Mouse (Mus musculus) spleen, adult 2 months (tissue): ENCODE measurements around the gene Fem1a. TPM values are rescaled to one million over a fixed set of nuclear protein-coding genes. Genes with fewer than 3 reads are reported as not detected.
A peak's percentile ranks its signal among the peaks of the same experiment; 100 is the strongest.

Experiments
- DNase-seq, 2 experiments: peaks; one replicate each; pipeline versions ENCODE4 v3.0.0 to v3.0.0-alpha.2; 2012 to 2021; ENCODE audit warnings: low spot score in 2 of 2, low read depth in 1 of 2
- H3K27ac ChIP-seq: fragments of 200-500 bp; 2 replicates; pipeline ENCODE4 v1.5.1; 2012; ENCODE audit warnings: low read length, inconsistent platforms; ENCODE audit not compliant: insufficient read depth
- H3K27me3 ChIP-seq: fragments of 200-500 bp; 2 replicates; pipeline ENCODE4 v1.6.1; 2012; ENCODE audit warnings: mild to moderate bottlenecking, moderate library complexity, low read length, inconsistent platforms; ENCODE audit not compliant: control insufficient read depth, insufficient read depth
- H3K36me3 ChIP-seq: fragments of 200-500 bp; 2 replicates; pipeline ENCODE4 v1.6.1; 2012; ENCODE audit warnings: mild to moderate bottlenecking, low read length, inconsistent platforms; ENCODE audit not compliant: control insufficient read depth, insufficient read depth
- H3K4me1 ChIP-seq: fragments of 200-500 bp; 2 replicates; pipeline ENCODE4 v1.6.1; 2011; ENCODE audit warnings: inconsistent platforms; ENCODE audit not compliant: control insufficient read depth, insufficient read depth, insufficient read length
- H3K4me3 ChIP-seq: fragments of 200-500 bp; 2 replicates; pipeline ENCODE4 v1.5.1; 2011; ENCODE audit warnings: mild to moderate bottlenecking, inconsistent platforms; ENCODE audit not compliant: insufficient read depth, insufficient read length; ENCODE audit errors: extremely low read depth
- CTCF ChIP-seq: fragments of 200-500 bp; IDR thresholded peaks from 2 replicates; pipeline ENCODE4 v1.5.1; 2011; ENCODE audit warnings: mild to moderate bottlenecking, inconsistent platforms; ENCODE audit not compliant: insufficient read depth, insufficient read length, insufficient replicate concordance; ENCODE audit errors: extremely low read depth
- POLR2A ChIP-seq: fragments of 200-500 bp; IDR thresholded peaks from 2 replicates; pipeline ENCODE4 v1.6.1; 2011; ENCODE audit warnings: low read depth, low read length, inconsistent platforms
- WGBS: fragments of 180-500 bp; shearing (Covaris S2); methylation state at CpG from one replicate; pipeline ENCODE4 v1.1.7; 2018; 5-methylcytosine and 5-hydroxymethylcytosine counted together
- polyA plus RNA-seq: library from polyadenylated mRNA; depleted of rRNA; stranded (reverse); fragments of >200 nt; gene quantifications from 2 replicates; pipeline ENCODE4 v1.2.3, GENCODE M21; 2012

Gene Fem1a
- polyA plus RNA-seq, 1 experiment = 21.1 TPM

DNA sequence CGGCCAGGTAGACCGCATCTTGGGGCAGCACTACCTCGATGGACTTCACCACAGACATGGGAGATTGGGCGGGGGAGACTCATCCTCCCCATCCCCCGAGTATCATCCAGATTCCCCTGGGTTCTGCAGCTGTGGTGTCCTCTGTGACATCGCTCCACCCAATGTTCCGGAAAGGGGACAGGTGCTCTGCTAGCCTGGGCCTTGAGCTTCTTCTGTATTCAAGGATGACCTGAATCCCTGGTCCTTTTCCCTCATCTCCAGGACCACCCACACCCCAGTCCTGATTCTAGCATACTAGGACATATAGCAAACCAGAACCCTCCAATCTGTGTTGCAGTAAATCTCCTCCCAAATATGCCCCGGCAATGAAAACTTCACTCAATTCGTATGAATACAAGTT lies 43.6 kb downstream of the Fem1a start, which contains the start of gene Arrdc5:
TSS of gene Arrdc5 (minus strand) at position 101 of the 400 bp plus-strand sequence.
- DNase-seq = no peak
- H3K27ac ChIP-seq = no peak within 1 kb of the TSS
- 88% methylated on average over 9 of the region's 9 CpGs for WGBS
- TF ChIP-seq CTCF (no peak), POLR2A (no peak)
- peaks cover 4% of the 10 kb centered on the region; the same call in 1 of the 2 replicates for H3K4me1 ChIP-seq
- no peaks in the 10 kb centered on the region for H3K36me3 ChIP-seq
- H3K27me3 ChIP-seq = no peaks in the 10 kb centered on the region
- no peak within 1 kb of the TSS for H3K4me3 ChIP-seq

- H3K36me3 ChIP-seq = no peaks in the 10 kb centered on the region
- no peak overlapping the region for H3K27ac ChIP-seq
- WGBS = 68% methylated on average over 13 of the region's 13 CpGs
- no peak for TF ChIP-seq POLR2A
- TF ChIP-seq CTCF = no peak
- DNase-seq = no peak
- peaks cover 4% of the 10 kb centered on the region; the same call in 1 of the 2 replicates for H3K4me1 ChIP-seq
- no peaks in the 10 kb centered on the region for H3K27me3 ChIP-seq
- H3K4me3 ChIP-seq = no peak overlapping the region
Observed at GRCm38 (mm10) chr17:56302363-56302996, 45.9 kb downstream of the Fem1a start.

DNA sequence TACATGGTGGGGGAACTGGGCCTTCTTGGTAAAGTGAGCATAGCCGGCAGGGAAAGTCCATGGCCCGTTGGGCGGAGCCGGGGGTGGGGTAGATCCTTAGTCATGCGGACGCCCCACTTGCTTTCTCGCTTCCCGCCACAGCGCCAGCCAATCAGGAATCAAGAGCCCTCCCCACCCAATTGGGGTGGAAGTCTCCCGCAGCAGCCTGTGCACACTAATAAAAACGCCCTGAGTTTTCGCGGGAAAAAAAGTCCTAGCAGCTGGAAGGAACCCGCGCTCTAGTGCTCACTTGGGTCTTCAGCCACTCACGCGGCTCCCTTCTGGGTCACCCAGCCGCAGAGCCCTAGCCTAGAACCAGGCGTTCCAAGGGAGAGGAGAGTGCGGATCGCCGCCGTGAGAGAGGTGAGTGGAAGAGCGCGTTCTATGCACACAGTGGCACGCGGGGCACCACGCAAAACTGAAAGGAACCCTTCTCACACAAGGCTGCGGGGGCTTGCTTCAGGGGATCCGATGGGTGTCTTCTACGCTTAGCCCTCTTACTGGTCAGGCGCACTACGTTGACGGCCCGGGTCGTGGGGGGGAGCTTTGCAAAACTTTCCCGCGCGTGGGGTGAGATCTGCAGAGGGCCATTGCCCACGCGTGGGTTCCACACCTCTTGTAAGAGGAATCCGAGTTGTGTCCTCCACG lies 46.7 kb downstream of the Fem1a start, which contains the start of gene Uhrf1:
TSS of gene Uhrf1 (plus strand) at position 162 of the 687 bp plus-strand sequence.
- Histone ChIP-seq H3K4me3 (peak within 1 kb of the TSS; percentile 81), H3K27me3 (no peaks in the 10 kb centered on the region), H3K27ac (no peak within 1 kb of the TSS), H3K36me3 (no peaks in the 10 kb centered on the region), H3K4me1 (peaks cover 4% of the 10 kb centered on the region; the same call in 1 of the 2 replicates)
- peak in 1 of 2 experiments; percentile 50 for DNase-seq
- TF ChIP-seq CTCF (no peak), POLR2A (no peak)
- WGBS = under 1% methylated on average over 43 of the region's 43 CpGs

- WGBS = under 1% methylated on average over 68 of the region's 68 CpGs
- Histone ChIP-seq H3K27ac (peak overlapping the region; percentile 28), H3K27me3 (no peaks in the 10 kb centered on the region), H3K4me1 (peaks cover 4% of the 10 kb centered on the region; the same call in 1 of the 2 replicates), H3K4me3 (peak overlapping the region; percentile 81), H3K36me3 (no peaks in the 10 kb centered on the region)
- TF ChIP-seq POLR2A (no peak), CTCF (no peak)
- peak; percentile 90 to 96 for DNase-seq
Observed at GRCm38 (mm10) chr17:56303847-56304586, 47.4 kb downstream of the Fem1a start.

DNA sequence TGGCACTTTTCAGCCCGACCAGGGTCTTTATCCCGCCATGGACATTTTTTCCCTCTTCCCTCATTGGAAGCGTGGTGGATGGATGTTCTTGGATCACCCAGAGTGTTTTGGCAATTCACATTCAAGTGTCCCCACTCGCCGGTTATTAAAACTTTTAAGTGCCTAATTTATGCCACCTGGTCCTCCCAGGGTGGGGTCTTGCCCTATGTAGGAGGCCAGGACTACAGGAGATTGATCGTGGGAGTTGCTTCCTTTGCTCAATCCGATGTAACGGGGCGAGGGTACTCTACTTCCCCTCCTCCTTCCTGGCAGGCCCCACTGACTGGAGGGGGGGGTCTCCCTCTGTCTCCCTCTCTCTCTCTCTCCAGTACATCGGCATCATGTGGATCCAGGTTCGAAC lies 48.1 kb downstream of the Fem1a start:
- peaks cover 9% of the 10 kb centered on the region; the same call in 1 of the 2 replicates for H3K4me1 ChIP-seq
- no peak for DNase-seq
- WGBS = 11% methylated on average over 11 of the region's 11 CpGs
- peak overlapping the region; percentile 28; the same call in 1 of the 2 replicates for H3K27ac ChIP-seq
- peak overlapping the region; percentile 81 for H3K4me3 ChIP-seq
- no peaks in the 10 kb centered on the region for H3K27me3 ChIP-seq
- no peaks in the 10 kb centered on the region for H3K36me3 ChIP-seq
- TF ChIP-seq POLR2A = no peak
- no peak for TF ChIP-seq CTCF

DNA sequence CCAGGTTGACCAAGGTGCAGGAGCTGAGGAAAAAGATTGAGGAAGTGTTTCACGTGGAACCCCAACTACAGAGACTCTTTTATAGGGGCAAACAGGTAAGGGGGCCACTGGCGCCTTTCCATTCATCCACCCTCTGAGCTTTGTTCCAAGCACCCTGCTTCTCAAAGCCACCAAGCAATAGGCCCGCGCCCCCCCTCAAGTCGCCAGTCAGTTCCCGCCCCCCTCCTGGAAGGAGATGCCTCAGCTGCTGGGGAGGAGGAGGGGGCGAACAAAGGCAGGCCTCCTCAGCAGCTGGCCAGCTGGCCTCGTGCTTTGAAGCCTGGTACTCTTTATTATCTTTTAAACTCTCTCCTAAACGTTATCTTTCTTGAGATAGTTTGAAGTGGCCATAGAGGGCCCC lies 48.5 kb downstream of the Fem1a start:
- no peak for TF ChIP-seq CTCF

More for the DNA sequence above, 48.5 kb downstream of the Fem1a start:
- no peak for DNase-seq
- Histone ChIP-seq H3K27me3 (no peaks in the 10 kb centered on the region), H3K4me3 (no peak overlapping the region), H3K4me1 (peaks cover 9% of the 10 kb centered on the region; the same call in 1 of the 2 replicates), H3K27ac (no peak overlapping the region), H3K36me3 (no peaks in the 10 kb centered on the region)
- 50% methylated on average over 9 of the region's 9 CpGs for WGBS
